Mouse (Mus musculus) CH12.LX (cell line): ENCODE measurements around the gene Zfp580. TPM values are rescaled to one million over a fixed set of nuclear protein-coding genes. Genes with fewer than 3 reads are reported as not detected.

ENCODE experiments used
- DNase-seq: peaks from one replicate; pipeline ENCODE4 v3.0.0-alpha.2; 2013; ENCODE audit errors: extremely low read depth
- H3K27ac ChIP-seq: 2 replicates; pipeline ENCODE4 v1.5.1; 2012; ENCODE audit warnings: low read depth, mild to moderate bottlenecking, control low read depth, moderate library complexity; ENCODE audit not compliant: insufficient read depth
- H3K27me3 ChIP-seq: replicated peaks from 2 replicates; pipeline ENCODE3; 2012; ENCODE audit warnings: inconsistent platforms
- H3K36me3 ChIP-seq, 2 experiments: replicated peaks in 1 of 2; 2 replicates each; pipeline versions ENCODE3 to v1.6.1; 2012; ENCODE audit warnings: inconsistent platforms in 1 of 2, low read length in 1 of 2, mild to moderate bottlenecking in 1 of 2, mixed read lengths in 1 of 2, moderate library complexity in 1 of 2; ENCODE audit not compliant: control insufficient read depth in 1 of 2, insufficient read depth in 1 of 2
- H3K4me1 ChIP-seq, 2 experiments: 2 replicates each; pipeline ENCODE4 v1.6.1; 2012; ENCODE audit warnings: inconsistent platforms in 1 of 2, moderate library complexity in 1 of 2; ENCODE audit not compliant: insufficient read depth in 2 of 2, control insufficient read depth in 1 of 2
- H3K4me2 ChIP-seq: 2 replicates; pipeline ENCODE4 v1.6.1; 2012; ENCODE audit warnings: low read depth, mild to moderate bottlenecking, control low read depth; ENCODE audit not compliant: poor library complexity, insufficient read depth, severe bottlenecking
- H3K4me3 ChIP-seq, 3 experiments: fragments of 150-350 bp in 1 of 3; sonication (generic) in 1 of 3; replicated peaks in 1 of 3; 2 replicates each; pipeline versions ENCODE3 to v1.5.1; 2011 to 2012; ENCODE audit warnings: low read depth in 2 of 3, low read length in 2 of 3, mild to moderate bottlenecking in 2 of 3, moderate library complexity in 2 of 3, control low read depth in 1 of 3, improper control_type of control experiment in 1 of 3, inconsistent platforms in 1 of 3, mixed read lengths in 1 of 3; ENCODE audit not compliant: poor library complexity in 1 of 3
- H3K79me2 ChIP-seq: replicated peaks from 2 replicates; pipeline ENCODE4 v1.6.1; 2012; ENCODE audit warnings: mild to moderate bottlenecking, moderate library complexity; ENCODE audit not compliant: control insufficient read depth, poor library complexity, insufficient read depth, severe bottlenecking; ENCODE audit errors: extremely low read depth
- H3K9ac ChIP-seq: 2 replicates; pipeline ENCODE4 v1.6.1; 2012; ENCODE audit warnings: low read depth, mild to moderate bottlenecking, control low read depth, moderate library complexity; ENCODE audit not compliant: insufficient read depth
- H3K9me3 ChIP-seq: replicated peaks from 2 replicates; pipeline ENCODE3; 2012; ENCODE audit warnings: low read length, inconsistent platforms, mixed read lengths
- CTCF ChIP-seq, 2 experiments: IDR thresholded peaks in 1 of 2; conservative IDR thresholded peaks in 1 of 2; 2 replicates each; pipeline ENCODE4 v1.5.1; 2011 to 2012; ENCODE audit warnings: low read depth in 2 of 2, low read length in 2 of 2, improper control_type of control experiment in 1 of 2, inconsistent platforms in 1 of 2, mild to moderate bottlenecking in 1 of 2, moderate library complexity in 1 of 2
- E2F4 ChIP-seq: IDR thresholded peaks from 2 replicates; pipeline ENCODE4 v1.6.1; 2011; ENCODE audit warnings: low read depth, low read length, improper control_type of control experiment; ENCODE audit not compliant: insufficient replicate concordance
- ELF1 ChIP-seq: IDR thresholded peaks from 2 replicates; pipeline ENCODE4 v1.6.1; 2014; ENCODE audit warnings: low read depth, mild to moderate bottlenecking, inconsistent platforms, low read length, improper control_type of control experiment
- ETS1 ChIP-seq: conservative IDR thresholded peaks from 2 replicates; pipeline ENCODE4 v1.6.1; 2012; ENCODE audit warnings: low read depth, mild to moderate bottlenecking, inconsistent platforms, low read length, improper control_type of control experiment, moderate library complexity
- HCFC1 ChIP-seq: IDR thresholded peaks from 2 replicates; pipeline ENCODE4 v1.6.1; 2012; ENCODE audit warnings: low read depth, mild to moderate bottlenecking, inconsistent platforms, low read length, improper control_type of control experiment
- IRF4 ChIP-seq: IDR thresholded peaks from 2 replicates; pipeline ENCODE4 v1.6.1; 2014; ENCODE audit warnings: low read depth, mild to moderate bottlenecking, inconsistent platforms, low read length, improper control_type of control experiment
- JUND ChIP-seq: conservative IDR thresholded peaks from 2 replicates; pipeline ENCODE4 v1.6.1; 2011; ENCODE audit warnings: low read depth, low read length, improper control_type of control experiment
- MAFK ChIP-seq: IDR thresholded peaks from 2 replicates; pipeline ENCODE4 v1.6.1; 2011; ENCODE audit warnings: low read length, improper control_type of control experiment; ENCODE audit not compliant: insufficient replicate concordance
- MYC ChIP-seq: IDR thresholded peaks from 2 replicates; pipeline ENCODE4 v1.6.1; 2011; ENCODE audit warnings: low read depth, mild to moderate bottlenecking, improper control_type of control experiment, low read length
- NELFE ChIP-seq: IDR thresholded peaks from 2 replicates; pipeline ENCODE4 v1.6.1; 2011; ENCODE audit warnings: low read depth, low read length, improper control_type of control experiment
- POLR2AphosphoS2 ChIP-seq: IDR thresholded peaks from 2 replicates; pipeline ENCODE4 v1.6.1; 2011; ENCODE audit warnings: low read depth, low read length, improper control_type of control experiment
- RAD21 ChIP-seq: IDR thresholded peaks from 2 replicates; pipeline ENCODE4 v1.6.1; 2011; ENCODE audit warnings: low read depth, mild to moderate bottlenecking, low read length, improper control_type of control experiment, moderate library complexity
- SIN3A ChIP-seq: IDR thresholded peaks from 2 replicates; pipeline ENCODE4 v1.6.1; 2012; ENCODE audit warnings: low read length, improper control_type of control experiment, inconsistent platforms
- SMC3 ChIP-seq: IDR thresholded peaks from 2 replicates; pipeline ENCODE4 v1.6.1; 2011; ENCODE audit warnings: low read depth, low read length, improper control_type of control experiment
- TCF12 ChIP-seq: IDR thresholded peaks from 2 replicates; pipeline ENCODE4 v1.6.1; 2014; ENCODE audit warnings: low read depth, mild to moderate bottlenecking, inconsistent platforms, low read length, improper control_type of control experiment
- ZC3H11A ChIP-seq: IDR thresholded peaks from 2 replicates; pipeline ENCODE4 v1.6.1; 2012; ENCODE audit warnings: low read depth, mild to moderate bottlenecking, inconsistent platforms, low read length, improper control_type of control experiment
- ZKSCAN1 ChIP-seq: IDR thresholded peaks from 2 replicates; pipeline ENCODE4 v1.6.1; 2012; ENCODE audit warnings: low read depth, inconsistent platforms, low read length, improper control_type of control experiment, borderline replicate concordance
- ZNF384 ChIP-seq: IDR thresholded peaks from 2 replicates; pipeline ENCODE4 v1.6.1; 2012; ENCODE audit warnings: low read depth, low read length, improper control_type of control experiment, inconsistent platforms
- dilution Hi-C: fragments of 300-500 bp; cut with MboI; formaldehyde crosslinking; loops from 2 replicates; pipeline ENCODE4 v1.14.3; 2020; ENCODE audit warnings: low sequenced_read_pairs; ENCODE audit not compliant: extremely low pct_unique_long_range_greater_than_20kb, extremely low pct_ligation_motif_present
- in situ Hi-C: fragments of 300-500 bp; cut with MboI; formaldehyde crosslinking; loops from 3 replicates; pipeline ENCODE4 v1.14.3; 2019; ENCODE audit warnings: low sequenced_read_pairs, low pct_ligation_motif_present, low pct_unique_long_range_greater_than_20kb, mixed read lengths
- polyA plus RNA-seq: library from polyadenylated mRNA; unstranded; fragments of >175 nt; gene quantifications from 2 replicates; pipeline ENCODE4 v1.2.1, GENCODE M21; 2012; ENCODE audit warnings: low read depth; ENCODE audit not compliant: insufficient read length
- total RNA-seq, 2 experiments: library from RNA; depleted of rRNA; stranded (reverse); fragments of 300-350 nt in 1 of 2; fragments of >200 nt in 1 of 2; gene quantifications; 2 replicates each; pipeline ENCODE4 v1.2.3; 2012 to 2014

Gene Zfp580
- total and polyA plus RNA-seq, 3 experiments, result 1.2 to 15.6 (median 2.6) TPM

DNA sequence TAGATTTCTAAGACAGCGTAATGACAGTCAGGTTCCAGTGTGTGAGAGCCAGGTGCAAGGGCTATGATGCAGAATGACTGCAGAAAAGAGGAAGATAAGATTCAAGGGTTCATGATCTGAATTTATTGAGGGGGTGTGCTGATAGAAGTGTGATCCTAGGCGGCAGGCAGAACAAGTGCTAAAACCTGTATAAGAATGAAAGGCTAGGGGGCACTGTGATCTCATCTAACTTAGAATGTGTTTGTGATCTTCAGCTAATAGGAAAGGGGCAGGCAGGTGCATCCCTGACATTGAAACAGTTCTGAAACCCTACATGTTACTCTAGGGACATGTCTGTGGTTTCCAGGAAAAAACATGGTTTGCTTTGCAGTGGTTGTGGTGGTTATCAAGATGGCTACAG, 5.2 kb upstream of the Zfp580 start (continued):
- 0 out of 2 replicates have a peak, but pooled peaks have one; percentile 19 for TF ChIP-seq IRF4
- no peak for TF ChIP-seq ZKSCAN1
- no peak for TF ChIP-seq ZC3H11A
- TF ChIP-seq ELF1, result no peak
- TF ChIP-seq JUND, result no peak

GRCm38 (mm10) chr7:5047313-5047712, 4.0 kb upstream of the Zfp580 start:
- no peak overlapping the region for H3K4me2 ChIP-seq
- DNase-seq, result peak; percentile 48
- TF ChIP-seq E2F4 (0 out of 2 replicates have a peak, but pooled peaks have one; percentile 59), ZC3H11A (no peak), RAD21 (peak; percentile 81), POLR2AphosphoS2 (no peak), MYC (no peak), NELFE (no peak), SMC3 (peak; percentile 69), ZNF384 (no peak), ETS1 (no peak), HCFC1 (no peak), SIN3A (no peak), ZKSCAN1 (no peak), MAFK (no peak), CTCF (conservative IDR thresholded peaks at IDR 0.05 in 1 of 2, IDR thresholded peaks at IDR 0.05 in 1 of 2; ENCODE audit: low read depth in 2 of 2, low read length in 2 of 2) (peak; percentile 15 to 88; a peak in 2 of 4 replicates), TCF12 (no peak)
- peaks cover 16 to 30% of the 10 kb centered on the region in 2 experiments for H3K4me1 ChIP-seq
- H3K79me2 ChIP-seq, result no peaks in the 10 kb centered on the region
- no peak overlapping the region for H3K4me3 ChIP-seq
- no peak overlapping the region for H3K9ac ChIP-seq
- no peaks in the 10 kb centered on the region for H3K27me3 ChIP-seq
- no peak overlapping the region for H3K27ac ChIP-seq
- in situ Hi-C loops, result no loop called here
- dilution Hi-C loops, result no loop called here
- no peaks in the 10 kb centered on the region for H3K9me3 ChIP-seq
- peaks cover 0 to 2% of the 10 kb centered on the region in 2 experiments for H3K36me3 ChIP-seq

- no peak overlapping the region for H3K9ac ChIP-seq
- H3K27ac ChIP-seq, result no peak overlapping the region
- no peaks in the 10 kb centered on the region for H3K27me3 ChIP-seq
- no peaks in the 10 kb centered on the region for H3K79me2 ChIP-seq
- TF ChIP-seq POLR2AphosphoS2 (no peak), TCF12 (no peak)
- 0 out of 2 replicates have a peak overlapping the region, but pooled peaks have one; percentile 95 for H3K4me2 ChIP-seq
- dilution Hi-C loops, result no loop called here
- H3K4me1 ChIP-seq, result peaks cover 5 to 15% of the 10 kb centered on the region in 2 experiments
- H3K36me3 ChIP-seq, result peaks cover 0 to 15% of the 10 kb centered on the region in 2 experiments
- H3K4me3 ChIP-seq, result no peak overlapping the region
- DNase-seq, result no peak
- in situ Hi-C loops, result loop anchor here (5.0 kb wide), 1 partner anchor 110 kb away; no protein-coding TSS in a partner anchor
- no peaks in the 10 kb centered on the region for H3K9me3 ChIP-seq
Observed at GRCm38 (mm10) chr7:5052438-5052837, 1.1 kb downstream of the Zfp580 start.
